Mouse (Mus musculus) embryonic facial prominence, embryonic 14.5 days (tissue): ENCODE measurements around the gene Gm10300. TPM values are rescaled to one million over a fixed set of nuclear protein-coding genes. Genes with fewer than 3 reads are reported as not detected.

ENCODE experiments used
- ATAC-seq: fragments of 200-750 bp; cut with Nextera tagmentation; 2 replicates; pipeline ENCODE4 v1.8.0; 2017; ENCODE audit warnings: low read depth, moderate number of reproducible peaks, moderate TSS enrichment
- DNase-seq: peaks from one replicate; pipeline ENCODE4 v3.0.0-alpha.2; 2015; ENCODE audit warnings: low spot score
- H3K27ac ChIP-seq: fragments of 300-500 bp; sonication (generic); replicated peaks from 2 replicates; pipeline ENCODE4 v1.5.1; 2014; ENCODE audit warnings: low read depth, mild to moderate bottlenecking, low read length, moderate library complexity
- H3K27me3 ChIP-seq: fragments of 300-500 bp; sonication (generic); replicated peaks from 2 replicates; pipeline ENCODE4 v1.6.1; 2014; ENCODE audit warnings: low read length; ENCODE audit not compliant: control insufficient read depth, insufficient read depth
- H3K36me3 ChIP-seq: fragments of 300-500 bp; sonication (generic); 2 replicates; pipeline ENCODE4 v1.6.1; 2014; ENCODE audit warnings: low read length, mixed read lengths; ENCODE audit not compliant: control insufficient read depth, insufficient read depth
- H3K4me1 ChIP-seq: fragments of 300-500 bp; sonication (generic); 2 replicates; pipeline ENCODE4 v1.6.1; 2014; ENCODE audit warnings: antibody characterized with exemption, low read length; ENCODE audit not compliant: control insufficient read depth, insufficient read depth
- H3K4me2 ChIP-seq: fragments of 300-500 bp; sonication (generic); 2 replicates; pipeline ENCODE4 v1.6.1; 2014; ENCODE audit warnings: low read depth, mild to moderate bottlenecking, low read length, moderate library complexity, mixed read lengths
- H3K4me3 ChIP-seq: fragments of 300-500 bp; sonication (generic); 2 replicates; pipeline ENCODE4 v1.5.1; 2014; ENCODE audit warnings: low read depth, mild to moderate bottlenecking, low read length
- H3K9ac ChIP-seq: fragments of 300-500 bp; sonication (generic); 2 replicates; pipeline ENCODE4 v1.6.1; 2014; ENCODE audit warnings: low read depth, mild to moderate bottlenecking, low read length, moderate library complexity, mixed read lengths
- H3K9me3 ChIP-seq: fragments of 300-500 bp; sonication (generic); 2 replicates; pipeline ENCODE4 v1.6.1; 2016; ENCODE audit warnings: low read length; ENCODE audit not compliant: control insufficient read depth
- WGBS: fragments of 180-500 bp; shearing (Covaris S2); extraction: QIAGEN DNeasy Blood & Tissue Kit; methylation state at CpG from one replicate; pipeline ENCODE4 v1.1.7; 2014; 5-methylcytosine and 5-hydroxymethylcytosine counted together
- polyA plus RNA-seq: library from polyadenylated mRNA; unstranded; fragments of >200 nt; fragmentation: Nextera tagmentation; extraction: Ambion mirVana; gene quantifications from 2 replicates; pipeline ENCODE4 v1.2.1, GENCODE M21; 2014

The Gm10300 gene
- polyA plus RNA-seq, 1 experiment from 2014 or later = 0.07 TPM

GRCm38 (mm10) chr4:132113411-132114095 is 39.1 kb downstream of the Gm10300 start:
- Histone ChIP-seq H3K27me3 (peaks cover 11% of the 10 kb centered on the region; the same call in 1 of the 2 replicates), H3K9me3 (no peaks in the 10 kb centered on the region), H3K27ac (no peak overlapping the region), H3K36me3 (no peaks in the 10 kb centered on the region), H3K4me1 (no peaks in the 10 kb centered on the region), H3K4me3 (peak overlapping the region; percentile 24), H3K4me2 (peak overlapping the region; percentile 50), H3K9ac (0 out of 2 replicates have a peak overlapping the region, but pooled peaks have one; percentile 14)
- DNase-seq (no peak), ATAC-seq (no peak)
- 47% methylated on average over 37 of the region's 53 CpGs for WGBS

GRCm38 (mm10) chr4:132116315-132116714 is 41.8 kb downstream of the Gm10300 start:
- Histone ChIP-seq H3K9me3 (no peaks in the 10 kb centered on the region), H3K4me3 (no peak overlapping the region), H3K27me3 (peaks cover 11% of the 10 kb centered on the region; the same call in 1 of the 2 replicates), H3K4me1 (no peaks in the 10 kb centered on the region), H3K27ac (no peak overlapping the region), H3K4me2 (no peak overlapping the region), H3K36me3 (no peaks in the 10 kb centered on the region), H3K9ac (no peak overlapping the region)
- DNase-seq = no peak
- ATAC-seq = no peak
- 76% methylated on average over 4 of the region's 4 CpGs for WGBS

GRCm38 (mm10) chr4:132119566-132119965 is 45.1 kb downstream of the Gm10300 start:
- Histone ChIP-seq H3K4me2 (no peak overlapping the region), H3K4me3 (no peak overlapping the region), H3K27ac (no peak overlapping the region), H3K9me3 (no peaks in the 10 kb centered on the region), H3K27me3 (no peaks in the 10 kb centered on the region), H3K36me3 (no peaks in the 10 kb centered on the region), H3K4me1 (no peaks in the 10 kb centered on the region), H3K9ac (no peak overlapping the region)
- no peak for DNase-seq
- 50% methylated on average over 9 of the region's 9 CpGs for WGBS
- no peak for ATAC-seq

DNA sequence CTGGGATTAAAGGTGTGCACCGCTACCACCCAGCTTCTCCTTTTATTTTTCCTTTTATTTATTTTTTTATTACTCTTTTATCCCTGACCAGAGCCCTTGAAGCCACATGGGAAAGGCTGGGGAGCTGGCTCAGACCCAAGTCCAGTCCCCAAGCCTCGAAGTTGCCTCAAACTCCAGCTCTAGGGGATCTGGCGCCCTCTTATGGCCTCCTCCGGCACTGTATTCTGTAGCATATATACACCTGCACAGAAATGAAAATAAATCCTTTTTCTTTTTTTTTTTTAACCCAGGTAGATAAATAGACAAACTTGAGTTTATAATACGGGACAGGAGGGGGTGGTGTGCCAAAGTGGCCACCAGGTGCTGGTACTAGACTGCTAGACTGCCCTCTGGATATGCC is 47.2 kb downstream of the Gm10300 start:
- WGBS = 82% methylated on average over 5 of the region's 5 CpGs
- H3K4me1 ChIP-seq = no peaks in the 10 kb centered on the region
- DNase-seq (no peak), ATAC-seq (no peak)
- H3K27me3 ChIP-seq = no peaks in the 10 kb centered on the region
- no peak overlapping the region for H3K9ac ChIP-seq
- H3K4me3 ChIP-seq = no peak overlapping the region
- H3K27ac ChIP-seq = no peak overlapping the region
- no peak overlapping the region for H3K4me2 ChIP-seq
- H3K9me3 ChIP-seq = no peaks in the 10 kb centered on the region
- H3K36me3 ChIP-seq = no peaks in the 10 kb centered on the region

GRCm38 (mm10) chr4:132123166-132123565 is 48.7 kb downstream of the Gm10300 start:
- Histone ChIP-seq H3K27ac (no peak overlapping the region), H3K4me2 (no peak overlapping the region), H3K27me3 (no peaks in the 10 kb centered on the region), H3K9ac (no peak overlapping the region), H3K4me1 (no peaks in the 10 kb centered on the region), H3K4me3 (no peak overlapping the region), H3K9me3 (no peaks in the 10 kb centered on the region), H3K36me3 (no peaks in the 10 kb centered on the region)
- 86% methylated on average over 1 of the region's 1 CpGs for WGBS
- ATAC-seq (no peak), DNase-seq (no peak)

Other genes with a start within 250 kb of the Gm10300 start
- 21.6 and 22.5 TPM in 2 replicates for gene Ptpru, start 236.4 kb upstream of the Gm10300 start, polyA plus RNA-seq
- gene Mecr, start 231.2 kb upstream of the Gm10300 start, polyA plus RNA-seq = 34.3 and 35.4 TPM in 2 replicates
- gene Srsf4, start 201.1 kb upstream of the Gm10300 start, polyA plus RNA-seq = 87.3 and 96.8 TPM in 2 replicates
- gene Tmem200b, start 152.9 kb upstream of the Gm10300 start, polyA plus RNA-seq = 6.6 and 6.9 TPM in 2 replicates
- gene Epb41, start 624 bp downstream of the Gm10300 start, polyA plus RNA-seq = 64.9 and 65.1 TPM in 2 replicates
- gene Oprd1, start 69.8 kb downstream of the Gm10300 start, polyA plus RNA-seq = 0.19 and 0.26 TPM in 2 replicates
- gene Ythdf2, start 137.6 kb downstream of the Gm10300 start, polyA plus RNA-seq = 98.5 and 102 TPM in 2 replicates
- gene Gmeb1, start 186.9 kb downstream of the Gm10300 start, polyA plus RNA-seq = 24.7 and 28.7 TPM in 2 replicates
- 43.4 and 48.8 TPM in 2 replicates for gene Taf12, start 199.7 kb downstream of the Gm10300 start, polyA plus RNA-seq
- 1.8 and 2.3 TPM in 2 replicates for gene Rab42, start 228.7 kb downstream of the Gm10300 start, polyA plus RNA-seq